Mouse (Mus musculus) frontal cortex, adult (tissue): Measurements from ENCODE around the gene Med13.

Experiments used
- ATAC-seq: cut with Nextera tagmentation; 2 replicates; pipeline ENCODE4 v1.9.2; 2017; ENCODE audit warnings: mild to moderate bottlenecking, moderate library complexity, mixed read lengths; ENCODE audit not compliant: low TSS enrichment

Gene Med13

DNA sequence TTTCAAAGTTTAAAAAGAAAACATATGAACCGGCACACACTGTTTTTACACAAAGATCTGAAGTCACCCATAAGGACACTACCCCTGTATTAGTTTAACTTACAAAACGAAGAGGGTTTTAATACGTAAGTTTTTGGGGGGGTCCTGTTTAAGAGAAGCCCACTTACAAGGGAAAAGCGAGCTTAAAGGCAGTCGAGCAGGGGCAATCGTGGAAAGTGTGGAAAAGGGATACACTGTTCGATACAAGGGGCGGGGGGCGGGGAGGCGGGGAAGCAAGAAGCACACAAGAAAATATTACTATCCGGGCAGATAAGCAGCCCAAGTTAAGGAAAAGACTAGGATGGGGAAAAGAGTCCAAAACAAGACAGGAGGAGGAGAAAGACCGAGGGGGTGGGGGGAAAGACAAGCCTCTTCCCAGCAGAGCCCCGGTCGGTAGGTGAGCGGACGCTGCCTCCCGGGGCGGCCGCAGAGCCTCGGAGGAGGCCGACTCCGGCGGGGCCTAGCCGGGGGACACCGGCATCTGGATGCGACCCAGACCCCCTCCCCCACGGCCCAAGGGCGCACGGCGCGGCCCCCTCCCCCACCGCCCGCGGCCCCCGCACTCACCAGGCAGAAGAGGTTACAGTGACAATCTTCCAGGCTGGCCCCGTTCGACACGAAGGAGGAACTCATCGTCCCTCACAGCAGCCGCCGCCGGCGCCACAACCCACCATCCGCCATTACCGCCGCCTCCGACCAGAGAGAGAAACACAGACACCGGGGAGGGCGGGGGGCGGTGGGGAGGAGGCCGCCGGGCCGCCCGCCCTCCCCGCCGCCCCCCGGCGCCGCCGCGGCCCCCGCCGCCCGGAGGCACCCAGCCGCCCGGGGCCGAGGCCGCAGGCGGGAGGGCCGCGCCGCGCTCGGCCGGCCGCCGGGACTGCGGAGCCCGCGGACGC is at the start of gene Med13:
Med13 (minus strand) TSS at position 749 of the 935 bp plus-strand sequence.
- ATAC-seq: no peak

DNA sequence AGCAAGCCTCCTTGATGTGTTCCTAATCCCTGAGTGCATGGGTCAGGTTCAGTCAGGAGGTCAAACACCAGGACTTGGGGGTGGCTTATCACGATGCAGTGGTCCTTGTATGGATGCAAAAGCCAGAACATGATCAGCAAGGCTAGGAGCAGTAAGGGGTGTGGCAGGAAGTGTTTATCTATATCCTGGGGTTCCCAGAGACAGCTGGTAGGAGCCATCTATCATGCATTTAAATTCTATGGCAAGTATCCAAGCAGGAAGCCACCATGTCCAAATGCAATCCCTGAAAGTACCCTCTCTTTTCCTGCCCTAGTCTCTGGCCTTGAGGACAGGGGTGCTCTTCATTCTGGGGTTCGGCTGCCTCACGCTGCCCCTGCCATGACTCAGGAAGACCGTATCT is 47.2 kb upstream of the Med13 start:
- no peak for ATAC-seq

DNA sequence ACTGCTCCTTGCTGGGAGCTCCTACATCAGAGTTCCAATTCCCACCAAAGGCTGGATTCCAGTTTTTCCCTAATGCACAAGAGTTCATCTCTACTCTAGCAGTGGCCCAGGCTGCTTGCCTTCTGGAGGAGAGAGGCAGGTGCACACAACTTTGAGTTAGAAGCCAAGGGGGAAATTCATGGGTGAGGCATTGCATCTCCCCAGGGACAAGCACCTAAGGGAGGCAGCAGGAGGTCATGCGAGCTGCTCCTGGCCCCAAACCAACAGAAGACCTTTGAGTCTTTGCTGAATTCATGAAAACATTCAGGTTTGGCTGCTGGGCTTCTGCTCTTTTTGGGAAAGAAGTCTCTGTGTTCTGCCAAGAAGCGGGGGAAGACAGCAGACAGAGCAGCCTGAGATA is 46.4 kb upstream of the Med13 start:
- ATAC-seq: no peak

DNA sequence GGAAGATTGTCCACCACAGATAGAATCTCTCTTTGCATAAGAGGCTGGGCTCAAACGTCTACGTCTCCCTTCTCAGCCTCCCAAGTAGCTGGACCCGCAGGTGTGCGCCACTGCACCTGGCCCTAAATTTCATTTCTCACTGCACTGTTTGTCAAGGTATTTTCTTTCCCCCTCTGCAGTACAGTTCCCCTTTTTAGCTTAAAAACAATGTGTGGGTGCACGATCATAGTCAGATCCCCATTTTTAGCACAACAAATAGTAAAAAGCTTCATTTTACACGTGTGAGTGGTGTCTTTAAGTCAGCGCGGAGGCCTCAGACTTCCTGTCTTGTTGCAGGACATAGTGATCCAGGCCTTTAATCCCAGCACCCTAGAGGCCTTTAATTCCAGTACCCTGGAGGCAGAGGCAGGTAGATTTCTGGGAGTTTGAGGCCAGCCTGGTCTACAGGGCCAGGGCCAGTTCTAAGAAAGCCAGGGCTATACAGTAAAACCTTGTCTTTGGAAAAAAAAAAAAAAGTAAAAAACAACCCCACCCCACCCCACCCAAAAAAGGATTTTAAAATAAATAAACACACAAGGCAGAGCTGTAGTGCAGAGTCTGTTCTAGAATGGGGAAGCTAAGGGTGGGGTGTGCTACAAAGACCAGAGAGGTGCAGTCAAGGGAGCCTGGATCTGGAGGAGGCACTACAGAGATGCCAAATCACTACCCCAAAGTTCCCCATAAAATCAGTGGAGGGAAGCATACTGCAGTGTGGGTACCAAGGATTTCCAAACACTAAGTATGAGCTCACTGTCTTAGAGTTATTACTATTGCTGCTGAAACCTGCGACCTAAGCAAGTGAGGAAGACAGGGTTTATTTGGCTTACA is 42.1 kb upstream of the Med13 start:
- no peak for ATAC-seq

DNA sequence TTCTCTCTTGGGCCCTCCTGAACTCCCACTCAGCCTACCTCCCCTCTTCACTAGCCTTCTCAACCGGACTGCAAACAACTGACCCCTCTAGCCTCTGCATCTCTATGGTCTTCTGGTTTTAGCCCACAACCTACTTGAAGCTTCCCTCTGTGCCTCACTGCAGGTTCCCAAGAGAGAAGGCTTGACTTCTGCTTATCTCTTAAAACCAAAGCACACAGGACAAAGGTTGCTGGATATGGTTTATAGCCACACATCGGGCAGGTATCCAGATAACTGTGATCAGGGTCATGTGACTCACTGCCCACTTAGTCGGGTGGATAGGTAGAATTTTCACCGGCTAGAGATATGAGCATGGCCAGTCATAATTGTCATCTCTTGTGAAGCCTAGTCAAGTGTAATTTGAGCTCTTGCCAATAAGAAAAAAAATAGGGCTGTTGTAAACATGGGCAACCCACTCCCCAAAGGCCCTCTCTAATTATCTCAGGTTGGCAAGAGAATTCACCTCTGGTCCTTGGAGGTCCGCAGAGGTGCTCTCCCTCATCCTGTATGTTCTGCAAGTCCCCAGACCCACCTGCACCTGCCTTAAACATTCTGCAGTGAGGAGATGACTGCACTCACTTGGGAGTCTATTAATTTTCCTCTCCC is 39.7 kb upstream of the Med13 start:
- ATAC-seq: no peak

DNA sequence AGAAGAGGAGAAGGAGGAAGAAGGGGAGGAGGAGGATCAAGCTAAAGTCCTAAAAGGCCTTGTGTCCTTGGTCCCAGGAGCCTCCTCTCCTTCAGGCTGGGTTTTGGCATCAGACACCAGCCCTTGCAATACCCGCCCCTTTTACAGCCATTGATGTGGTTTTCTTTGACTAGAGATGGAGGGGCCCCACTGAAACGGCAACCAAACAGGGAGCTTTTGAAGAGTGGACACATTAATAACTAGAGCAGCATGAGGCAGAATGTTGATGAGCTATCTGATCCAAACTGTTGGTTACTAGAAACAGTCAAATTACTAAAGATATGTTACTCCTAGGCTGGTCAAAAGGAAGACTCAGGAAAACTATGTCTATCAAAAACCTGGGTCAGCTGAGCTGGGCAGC is 39.1 kb upstream of the Med13 start:
- ATAC-seq: no peak

DNA sequence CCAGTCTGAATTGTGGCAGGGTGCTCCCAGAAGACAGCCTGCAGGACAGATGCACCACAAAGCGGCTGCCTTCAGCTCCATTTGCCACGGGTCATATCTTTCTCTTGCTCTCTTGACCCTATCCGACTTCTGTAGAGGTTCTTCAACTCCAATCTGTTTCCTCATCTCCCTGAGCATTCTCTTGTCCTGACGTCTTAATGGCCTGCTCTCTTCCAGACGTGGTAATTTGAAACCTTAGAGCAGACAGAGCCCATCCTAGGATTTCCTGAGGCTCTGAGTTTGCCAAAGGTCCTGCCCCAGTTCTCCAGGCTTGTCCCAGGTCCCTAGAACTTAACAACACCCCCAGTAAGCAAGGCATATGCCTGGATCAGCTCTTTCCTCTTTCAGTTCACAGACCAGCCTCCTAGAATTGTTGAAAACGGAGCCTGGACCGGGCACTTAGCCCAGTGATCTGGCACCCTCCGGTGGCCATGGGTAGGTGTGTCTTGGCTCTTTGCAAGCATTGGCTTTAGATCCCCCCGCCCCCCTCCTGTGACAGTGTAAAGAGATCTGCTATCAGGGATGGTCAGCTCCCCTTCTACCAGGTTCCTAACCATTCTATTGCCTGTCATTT is 38.2 kb upstream of the Med13 start:
- ATAC-seq: no peak

DNA sequence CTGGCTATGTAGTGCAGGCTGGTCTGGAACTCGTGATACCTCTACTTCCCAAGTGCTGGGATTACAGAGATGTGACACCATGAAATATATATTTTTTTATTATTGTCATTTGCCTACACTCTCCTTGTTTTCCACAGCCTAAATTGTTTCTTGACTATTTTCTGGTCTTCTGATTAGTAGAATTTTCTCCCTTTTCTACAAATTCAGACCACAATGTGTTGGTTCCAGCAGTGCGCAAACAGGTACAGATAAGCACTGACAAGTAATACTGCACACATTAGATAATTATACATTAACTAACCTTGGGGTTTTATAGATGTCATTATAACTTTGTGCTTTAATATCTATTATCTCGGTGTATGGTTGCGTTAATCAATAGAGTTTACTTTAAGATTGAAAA is 37.7 kb upstream of the Med13 start:
- no peak for ATAC-seq

DNA sequence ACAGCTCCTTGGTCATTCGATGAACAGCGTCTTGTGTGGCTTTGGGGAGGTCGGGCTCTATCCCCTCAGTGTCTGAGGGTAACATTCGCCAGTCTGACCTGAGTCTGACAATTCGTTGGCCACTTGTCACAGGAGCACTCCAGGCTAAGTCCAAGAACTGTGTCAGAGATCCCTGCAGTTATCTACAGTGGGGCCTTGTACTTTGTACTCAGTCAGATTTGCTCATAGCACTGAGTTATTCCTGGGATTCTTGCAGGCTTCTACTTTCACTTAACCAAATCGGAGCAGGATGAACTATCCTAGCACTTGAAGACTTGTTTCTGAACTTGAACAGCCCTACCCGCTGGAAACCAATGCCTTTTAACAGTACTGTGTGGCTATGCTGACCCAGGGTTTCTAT is 34.3 kb upstream of the Med13 start:
- ATAC-seq: no peak

DNA sequence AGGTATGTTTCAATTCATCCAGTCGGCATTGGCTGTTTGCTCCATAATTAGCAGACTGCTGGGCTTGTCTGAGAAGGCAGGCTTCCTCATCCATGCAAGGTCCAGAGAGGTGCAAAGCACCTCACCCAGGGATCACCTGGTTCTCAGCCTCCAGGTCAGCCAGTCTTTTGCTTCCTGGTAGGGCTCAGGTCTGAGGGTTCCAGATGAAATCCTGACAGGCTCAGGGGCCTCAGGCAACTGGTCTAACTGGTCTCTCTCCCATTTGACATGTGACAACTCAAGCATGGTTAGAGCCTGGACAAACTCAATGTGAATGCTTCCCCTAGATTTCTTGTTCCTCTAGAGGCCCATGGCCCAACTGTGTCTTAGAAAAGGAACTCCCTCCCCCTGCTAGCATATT is 32.9 kb upstream of the Med13 start:
- ATAC-seq: no peak

DNA sequence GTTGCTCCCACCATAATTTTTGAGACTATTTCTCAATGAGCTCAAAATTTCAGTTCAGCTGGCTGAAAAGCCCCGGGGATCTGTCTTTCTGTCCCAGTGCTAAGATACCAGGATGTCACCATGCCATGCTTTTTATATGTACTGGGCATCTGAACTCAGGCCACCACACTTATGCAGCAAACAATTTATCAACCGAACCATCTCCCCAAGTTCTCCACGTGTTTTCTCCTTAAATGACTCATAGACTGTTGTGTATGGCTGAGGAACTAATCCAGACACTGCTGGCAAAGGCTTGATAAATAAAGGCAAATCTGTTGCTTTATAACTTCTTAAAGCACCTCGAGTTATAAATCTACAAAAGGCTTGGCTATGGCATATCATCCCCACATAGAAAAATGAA is 32.1 kb upstream of the Med13 start:
- no peak for ATAC-seq

DNA sequence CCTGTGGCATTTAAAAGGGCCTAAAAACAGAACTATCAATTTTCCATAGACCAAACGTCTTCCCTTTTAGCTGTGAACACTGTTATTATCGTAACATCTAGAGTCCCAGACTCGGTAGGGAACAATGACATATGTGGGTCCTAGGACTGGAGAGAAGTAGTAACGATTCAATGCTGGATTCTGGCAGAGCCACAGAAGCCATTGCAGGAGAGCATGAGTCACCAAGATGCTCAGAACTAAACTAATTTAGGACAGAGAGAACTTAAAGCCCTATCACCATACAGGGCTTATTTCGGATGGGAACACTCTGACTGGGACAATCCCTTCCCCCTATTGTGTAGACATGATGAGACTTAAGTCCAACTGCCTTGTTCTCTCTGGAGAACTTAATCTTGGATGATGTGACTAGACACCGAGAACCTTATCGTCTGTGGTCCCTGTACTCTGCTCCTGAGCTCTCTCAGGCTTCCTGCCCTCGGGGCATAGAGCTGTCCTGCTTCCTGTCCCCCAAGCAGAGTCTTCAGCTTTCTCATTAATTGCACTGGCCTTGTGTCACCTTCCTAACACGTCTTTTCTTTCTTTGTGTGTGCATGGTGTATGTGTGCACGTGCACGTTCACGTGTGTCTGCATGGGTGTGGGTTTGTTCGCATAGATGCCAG is 31.5 kb upstream of the Med13 start:
- peak; percentile 67; the same call in 1 of the 2 replicates for ATAC-seq

DNA sequence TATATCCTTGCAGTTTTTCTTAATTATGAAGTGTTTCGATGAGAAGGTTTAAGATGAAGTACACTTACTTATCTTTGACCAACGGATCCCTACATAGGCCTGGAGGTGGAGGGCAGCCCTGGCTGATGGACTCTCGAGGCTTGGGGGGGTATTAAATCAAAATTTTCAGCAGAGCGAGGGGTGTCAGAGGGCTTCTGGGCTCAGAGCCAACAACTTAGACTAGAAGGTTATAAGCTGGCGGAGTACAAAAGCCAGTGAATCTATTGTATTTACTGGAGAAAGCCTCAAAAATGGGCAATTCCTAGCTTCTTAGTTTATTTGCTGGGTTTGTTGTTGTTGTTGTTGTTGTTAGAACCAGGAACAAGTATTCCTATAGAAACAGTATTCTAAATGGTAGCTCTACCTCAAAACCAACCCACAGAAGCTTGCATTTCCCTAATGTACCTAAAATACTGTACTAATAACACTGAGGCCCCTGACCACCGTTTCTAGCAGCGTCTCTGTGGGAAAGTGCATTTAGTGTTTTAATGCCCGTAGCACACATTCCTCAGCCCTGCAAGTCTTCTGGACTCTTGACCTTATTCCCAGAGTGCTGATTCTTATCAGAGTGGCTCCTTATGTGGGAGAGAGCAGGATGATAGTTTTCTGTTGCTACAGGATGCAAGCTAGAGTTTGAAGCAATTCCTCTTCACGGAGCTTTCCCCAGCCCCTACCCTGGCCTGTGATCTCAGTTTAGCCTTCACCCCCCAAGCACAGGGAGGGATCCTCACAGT is 29.9 kb upstream of the Med13 start:
- ATAC-seq: no peak

DNA sequence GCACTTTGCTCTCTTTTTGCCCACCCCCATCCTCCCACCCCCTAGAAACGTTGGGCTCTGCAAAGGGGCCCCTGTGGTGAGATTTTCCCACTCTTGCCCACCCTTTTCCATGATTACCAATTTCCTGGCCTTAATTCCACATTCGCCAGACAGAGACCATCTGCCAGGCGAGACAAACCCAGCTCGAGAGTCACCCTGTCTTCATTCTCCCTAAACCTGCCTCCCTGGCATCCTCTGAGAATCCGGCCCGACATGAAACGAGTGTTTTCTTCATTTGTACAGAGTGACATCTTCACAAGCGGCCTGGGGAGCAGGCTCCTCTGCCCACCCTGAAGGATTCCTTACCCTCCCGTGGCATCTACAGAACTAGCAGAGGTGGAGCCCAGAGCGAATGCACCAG is 29.2 kb upstream of the Med13 start:
- 0 out of 2 replicates have a peak, but pooled peaks have one; percentile 16 for ATAC-seq

DNA sequence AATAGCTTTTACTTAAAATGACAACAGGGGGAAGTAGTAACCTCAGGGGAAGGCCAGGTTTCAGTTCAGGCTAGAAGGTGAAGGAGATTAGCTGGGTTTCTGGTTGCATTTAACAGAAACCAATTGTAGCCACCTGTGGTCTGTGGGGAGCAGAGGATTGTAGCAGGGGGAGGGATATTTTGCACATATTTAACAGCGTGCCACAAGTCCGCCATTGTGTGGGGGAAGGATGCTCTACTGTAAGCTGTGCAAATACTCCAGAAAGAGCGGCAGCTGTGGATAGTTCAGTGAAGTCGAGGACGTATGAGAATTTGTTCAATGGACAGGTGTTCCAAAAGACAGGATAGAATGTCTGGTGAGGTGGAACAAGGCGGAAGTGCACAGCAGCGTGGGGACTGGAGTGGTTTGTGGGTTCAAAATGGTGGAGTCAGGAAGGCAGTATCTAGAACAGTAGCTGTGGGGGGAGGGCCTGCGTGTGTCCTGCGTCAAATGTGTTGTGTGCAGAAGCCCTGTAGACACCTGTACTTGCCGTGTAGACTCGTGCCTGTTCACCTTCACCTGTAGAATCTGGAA is 28.4 kb upstream of the Med13 start:
- ATAC-seq: no peak

DNA sequence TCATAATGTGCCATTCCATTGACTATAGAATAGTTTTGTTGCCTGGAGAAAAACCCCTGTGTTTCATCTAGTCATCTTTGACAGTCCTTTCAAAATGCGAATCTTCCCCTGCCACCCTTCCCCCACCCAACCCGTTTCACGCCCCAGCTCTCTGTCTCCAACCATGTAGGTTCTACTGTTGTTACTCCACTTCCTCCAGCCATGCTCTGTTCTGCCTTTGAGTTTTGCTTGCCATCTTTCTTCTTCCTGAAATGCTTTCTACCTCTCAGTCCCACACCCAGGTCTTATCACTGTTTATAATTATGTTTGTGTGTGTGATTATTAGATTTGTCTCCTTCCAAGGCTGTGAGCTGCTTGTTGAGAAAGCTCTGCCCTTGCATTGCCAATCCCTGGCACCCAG is 26.7 kb upstream of the Med13 start:
- ATAC-seq: no peak

DNA sequence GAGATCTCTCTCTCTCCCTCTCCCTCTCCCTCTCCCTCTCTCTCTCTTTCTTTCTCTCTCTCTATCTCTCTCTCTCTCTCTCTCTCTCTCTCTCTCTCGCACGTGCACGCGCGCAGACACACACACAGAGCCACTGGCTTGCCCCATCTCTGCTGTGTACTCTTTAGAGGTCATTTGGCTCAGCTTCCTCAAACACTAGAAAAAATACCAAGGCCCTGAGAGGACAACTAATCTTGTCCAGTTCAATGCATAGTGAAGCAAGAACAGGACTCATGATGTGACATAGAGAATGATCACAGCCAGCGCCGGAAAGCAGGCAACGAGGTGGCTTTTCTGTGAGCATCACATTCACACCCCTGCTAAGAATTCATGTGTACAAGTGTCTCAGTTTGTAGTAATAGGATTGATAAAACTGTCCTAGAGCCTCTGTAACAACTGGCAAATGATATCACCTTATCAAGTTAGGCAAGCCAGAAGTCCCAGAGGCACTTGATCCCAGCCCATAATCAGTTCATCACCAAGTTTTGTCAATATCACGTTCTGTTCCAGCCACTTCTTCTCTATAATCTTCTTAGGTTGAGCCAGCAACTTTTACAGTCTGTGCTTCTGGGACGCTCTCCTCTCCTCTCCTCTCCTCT is 25.2 kb upstream of the Med13 start:
- no peak for ATAC-seq

DNA sequence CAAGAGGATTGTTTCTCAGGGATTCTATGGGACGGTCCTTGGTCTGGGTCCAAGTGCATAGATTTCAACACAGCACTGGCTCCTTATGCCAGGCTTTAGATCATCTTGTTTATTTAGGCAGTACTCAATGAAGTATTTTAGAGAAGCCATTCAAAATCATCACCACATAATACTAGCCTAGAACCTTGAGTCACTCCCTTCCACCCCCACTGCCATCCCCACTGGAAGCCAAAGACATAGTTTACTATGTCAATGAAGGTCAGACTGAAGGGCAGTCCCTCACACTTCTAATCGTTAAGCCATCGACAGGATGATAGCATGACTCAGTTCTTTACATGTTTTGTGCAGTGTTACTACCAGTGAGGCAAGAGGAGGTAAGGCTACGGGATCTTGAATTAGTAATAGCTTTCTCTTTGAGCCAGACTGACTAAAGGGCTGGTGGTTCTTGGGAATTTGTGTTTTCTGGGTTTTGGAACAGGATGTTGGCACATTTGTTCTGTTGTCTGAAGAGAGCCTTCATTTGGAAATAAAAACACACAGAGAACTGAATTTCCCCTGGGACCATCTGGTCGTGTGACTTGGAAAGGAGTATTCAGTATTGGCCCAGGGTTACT is 24.2 kb upstream of the Med13 start:
- no peak for ATAC-seq

DNA sequence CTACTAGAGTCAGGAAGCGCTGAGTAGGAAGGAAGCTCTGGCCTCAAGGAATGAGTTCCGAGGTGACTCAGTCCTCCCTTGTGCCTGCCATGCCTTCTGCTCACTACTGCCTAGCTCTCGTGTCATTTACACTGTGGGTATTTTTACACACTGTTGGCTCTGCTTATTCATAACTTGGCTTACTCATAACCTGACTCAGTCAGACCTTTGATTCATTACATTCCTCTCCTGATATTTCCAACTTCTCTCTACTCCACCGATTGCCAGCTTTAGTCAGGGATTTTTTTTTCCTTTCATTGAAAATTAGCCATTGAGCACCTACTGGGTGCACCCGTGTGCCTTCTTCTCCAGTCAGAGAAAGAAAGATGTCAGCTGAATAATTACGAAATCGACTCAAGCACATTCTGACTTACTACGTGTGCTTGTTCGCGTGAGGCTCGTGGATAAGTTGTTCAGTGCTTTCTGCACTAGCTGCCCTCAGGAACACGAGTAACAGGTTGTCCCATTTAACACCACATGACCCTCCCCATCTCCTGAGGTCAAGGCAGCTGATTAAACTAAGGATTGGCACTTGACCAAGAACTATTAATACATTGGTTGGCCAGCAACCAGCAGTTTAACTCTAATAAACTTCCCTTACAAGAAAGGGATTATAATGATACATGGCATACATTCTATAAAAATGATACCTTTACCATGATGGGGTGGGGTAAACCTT is 23.3 kb upstream of the Med13 start:
- peak; percentile 67 for ATAC-seq
